Mouse (Mus musculus) midbrain, embryonic 13.5 days (tissue): ENCODE results near the gene Arl4c. TPM values are rescaled to one million over a fixed set of nuclear protein-coding genes. Genes with fewer than 3 reads are reported as not detected.

Experiments
- ATAC-seq: fragments of 200-750 bp; cut with Nextera tagmentation; 2 replicates; pipeline ENCODE4 v1.8.0; 2017; ENCODE audit warnings: mild to moderate bottlenecking, moderate TSS enrichment, moderate library complexity
- H3K27ac ChIP-seq: fragments of 300-500 bp; sonication (generic); 2 replicates; pipeline ENCODE4 v1.5.1; 2015; ENCODE audit warnings: inconsistent platforms, mild to moderate bottlenecking, moderate library complexity
- H3K27me3 ChIP-seq: fragments of 300-500 bp; sonication (generic); 2 replicates; pipeline ENCODE4 v1.6.1; 2015; ENCODE audit warnings: mild to moderate bottlenecking, inconsistent platforms
- H3K36me3 ChIP-seq: fragments of 300-500 bp; sonication (generic); 2 replicates; pipeline ENCODE4 v1.6.1; 2015; ENCODE audit warnings: mild to moderate bottlenecking, inconsistent platforms
- H3K4me1 ChIP-seq: fragments of 300-500 bp; sonication (generic); replicated peaks from 2 replicates; pipeline ENCODE4 v1.6.1; 2015; ENCODE audit warnings: inconsistent platforms
- H3K4me2 ChIP-seq: fragments of 300-500 bp; sonication (generic); replicated peaks from 2 replicates; pipeline ENCODE4 v1.6.1; 2015; ENCODE audit warnings: moderate library complexity, mild to moderate bottlenecking, inconsistent platforms
- H3K4me3 ChIP-seq: fragments of 300-500 bp; sonication (generic); replicated peaks from 2 replicates; pipeline ENCODE4 v1.5.1; 2015; ENCODE audit warnings: mild to moderate bottlenecking, inconsistent platforms
- H3K9ac ChIP-seq: fragments of 300-500 bp; sonication (generic); replicated peaks from 2 replicates; pipeline ENCODE4 v1.6.1; 2015; ENCODE audit warnings: mild to moderate bottlenecking, inconsistent platforms
- H3K9me3 ChIP-seq: fragments of 300-500 bp; sonication (generic); 2 replicates; pipeline ENCODE4 v1.6.1; 2016; ENCODE audit warnings: mild to moderate bottlenecking, inconsistent platforms
- whole genome bisulfite sequencing: fragments of 180-500 bp; shearing (Covaris S2); methylation state at CpG from one replicate; pipeline ENCODE4 v1.1.7; 2015; 5-methylcytosine and 5-hydroxymethylcytosine counted together
- polyA plus RNA-seq: library from polyadenylated mRNA; unstranded; fragments of >200 nt; fragmentation: Nextera tagmentation; extraction: Ambion mirVana; gene quantifications from 2 replicates; pipeline ENCODE4 v1.2.1, GENCODE M21; 2015

The Arl4c gene
- polyA plus RNA-seq, 1 experiment from 2014 or later, result 47.7 TPM

- Histone ChIP-seq H3K9me3 (no peaks in the 10 kb centered on the region), H3K4me2 (no peak overlapping the region), H3K36me3 (no peaks in the 10 kb centered on the region), H3K27me3 (no peaks in the 10 kb centered on the region), H3K4me3 (no peak overlapping the region), H3K9ac (no peak overlapping the region), H3K4me1 (peaks cover 7% of the 10 kb centered on the region; the same call in 1 of the 2 replicates), H3K27ac (no peak overlapping the region)
- no peak for ATAC-seq
- 89% methylated on average over 12 of the region's 12 CpGs for WGBS
These were observed 66.4 kb downstream of the Arl4c start for GRCm38 (mm10) chr1:88635659-88636058.

- Histone ChIP-seq H3K27ac (no peak overlapping the region), H3K27me3 (no peaks in the 10 kb centered on the region), H3K9ac (no peak overlapping the region), H3K36me3 (no peaks in the 10 kb centered on the region), H3K9me3 (no peaks in the 10 kb centered on the region), H3K4me1 (no peaks in the 10 kb centered on the region), H3K4me2 (no peak overlapping the region), H3K4me3 (no peak overlapping the region)
- 69% methylated on average over 6 of the region's 6 CpGs for WGBS
- no peak for ATAC-seq
These were observed 69.2 kb downstream of the Arl4c start for GRCm38 (mm10) chr1:88632851-88633250.

GRCm38 (mm10) chr1:88629966-88630488 is 72.0 kb downstream of the Arl4c start:
- Histone ChIP-seq H3K4me3 (no peak overlapping the region), H3K27ac (no peak overlapping the region), H3K4me2 (no peak overlapping the region), H3K9ac (no peak overlapping the region), H3K9me3 (no peaks in the 10 kb centered on the region), H3K27me3 (no peaks in the 10 kb centered on the region), H3K36me3 (no peaks in the 10 kb centered on the region), H3K4me1 (no peaks in the 10 kb centered on the region)
- no peak for ATAC-seq
- WGBS, result 11% methylated on average over 2 of the region's 2 CpGs

- WGBS, result 94% methylated on average over 1 of the region's 1 CpGs
- no peak for ATAC-seq
These were observed 76.8 kb downstream of the Arl4c start for GRCm38 (mm10) chr1:88625190-88625589.

GRCm38 (mm10) chr1:88624376-88624775 is 77.6 kb downstream of the Arl4c start:
- no peak overlapping the region for H3K27ac ChIP-seq

More at GRCm38 (mm10) chr1:88625190-88625589, 76.8 kb downstream of the Arl4c start:
- no peak overlapping the region for H3K27ac ChIP-seq
- H3K9ac ChIP-seq, result no peak overlapping the region
- peaks cover 11% of the 10 kb centered on the region; the same call in 1 of the 2 replicates for H3K4me1 ChIP-seq
- H3K27me3 ChIP-seq, result no peaks in the 10 kb centered on the region
- H3K9me3 ChIP-seq, result no peaks in the 10 kb centered on the region
- H3K4me2 ChIP-seq, result no peak overlapping the region
- no peaks in the 10 kb centered on the region for H3K36me3 ChIP-seq
- no peak overlapping the region for H3K4me3 ChIP-seq

GRCm38 (mm10) chr1:88623541-88624115 is 78.4 kb downstream of the Arl4c start:
- no peak overlapping the region for H3K4me3 ChIP-seq
- peak overlapping the region; percentile 53 for H3K27ac ChIP-seq
- no peaks in the 10 kb centered on the region for H3K27me3 ChIP-seq
- no peaks in the 10 kb centered on the region for H3K36me3 ChIP-seq
- no peak overlapping the region for H3K9ac ChIP-seq
- ATAC-seq, result no peak
- H3K9me3 ChIP-seq, result no peaks in the 10 kb centered on the region
- 65% methylated on average over 8 of the region's 8 CpGs for WGBS
- H3K4me1 ChIP-seq, result peaks cover 11% of the 10 kb centered on the region; the same call in 1 of the 2 replicates
- no peak overlapping the region for H3K4me2 ChIP-seq

More at GRCm38 (mm10) chr1:88624376-88624775, 77.6 kb downstream of the Arl4c start:
- ATAC-seq, result no peak
- 89% methylated on average over 4 of the region's 4 CpGs for WGBS
- H3K9ac ChIP-seq, result no peak overlapping the region
- H3K27me3 ChIP-seq, result no peaks in the 10 kb centered on the region
- H3K4me1 ChIP-seq, result peaks cover 11% of the 10 kb centered on the region; the same call in 1 of the 2 replicates
- no peak overlapping the region for H3K4me2 ChIP-seq
- H3K4me3 ChIP-seq, result no peak overlapping the region
- H3K9me3 ChIP-seq, result no peaks in the 10 kb centered on the region
- no peaks in the 10 kb centered on the region for H3K36me3 ChIP-seq

Other genes starting within 250 kb of the Arl4c start
- not detected in 2 replicates for gene Glrp1, start 192.2 kb downstream of the Arl4c start, polyA plus RNA-seq